Mouse (Mus musculus): Measurements from ENCODE around the gene Aplnr.
A peak's percentile ranks its signal among the peaks of the same experiment; 100 is the strongest.

GRCm38 (mm10) chr2:85157382-85157781 lies 21.4 kb downstream of the Aplnr start:
- TF ChIP-seq POLR2A (IDR thresholded peaks at IDR 0.05; ENCODE audit: low read depth, low read length) (no peak), ETS1 (conservative IDR thresholded peaks at IDR 0.05; ENCODE audit: low read depth, low read length) (no peak), CTCF (conservative IDR thresholded peaks at IDR 0.05 in 1 of 2, IDR thresholded peaks at IDR 0.05 in 1 of 2; ENCODE audit: low read depth in 2 of 2, low read length in 2 of 2) (no peak), EP300 (IDR thresholded peaks at IDR 0.05; ENCODE audit: low read length) (peak; percentile 66; the same call in 1 of the 2 replicates), MAZ (IDR thresholded peaks at IDR 0.05; ENCODE audit: low read depth, low read length) (no peak), HCFC1 (IDR thresholded peaks at IDR 0.05; ENCODE audit: low read depth, low read length) (no peak), USF1 (IDR thresholded peaks at IDR 0.05; ENCODE audit: low read depth, low read length) (no peak), UBTF (IDR thresholded peaks at IDR 0.05; ENCODE audit: low read depth, low read length) (no peak), GABPA (IDR thresholded peaks at IDR 0.05; ENCODE audit: insufficient replicate concordance, low read depth, low read length) (no peak), SIN3A (IDR thresholded peaks at IDR 0.05; ENCODE audit: low read length) (no peak), CHD2 (IDR thresholded peaks at IDR 0.05; ENCODE audit: low read length) (no peak), JUND (conservative IDR thresholded peaks at IDR 0.05; ENCODE audit: low read depth, low read length) (no peak), ELF1 (IDR thresholded peaks at IDR 0.05; ENCODE audit: low read depth, low read length) (no peak), MAX (IDR thresholded peaks at IDR 0.05; ENCODE audit: low read length) (no peak)
